Mouse (Mus musculus): Measurements from ENCODE around the gene Rreb1. TPM values are rescaled to one million over a fixed set of nuclear protein-coding genes. Genes with fewer than 3 reads are reported as not detected.

The Rreb1 gene
- 2.8 and 3.4 TPM in 2 replicates for polyA plus RNA-seq (2015; fragmentation: Nextera tagmentation; extraction: Ambion mirVana)

- peak; percentile 74; the same call in 1 of the 2 replicates for ATAC-seq (ENCODE audit: low FRiP score, low read depth)
- Histone ChIP-seq H3K4me1 (replicated peaks) (peaks cover 18% of the 10 kb centered on the region), H3K9ac (peak within 1 kb of the TSS; percentile 36), H3K27ac (replicated peaks) (no peak within 1 kb of the TSS), H3K4me3 (peak within 1 kb of the TSS; percentile 54), H3K4me2 (peak within 1 kb of the TSS; percentile 100), H3K36me3 (no peaks in the 10 kb centered on the region), H3K9me3 (no peaks in the 10 kb centered on the region), H3K27me3 (0 out of 2 replicates have a peak, but pooled peaks cover 12% of the 10 kb centered on the region)
- under 1% methylated on average over 37 of the region's 37 CpGs for WGBS
Measured at GRCm38 (mm10) chr13:37778147-37778593, at the start of gene Rreb1. Gene Rreb1, plus strand, starts transcription at chr13:37778400.

GRCm38 (mm10) chr13:37728551-37728950 lies 49.6 kb upstream of the Rreb1 start:
- WGBS, result 77% methylated on average over 7 of the region's 7 CpGs
- ATAC-seq (ENCODE audit: low FRiP score, low read depth), result no peak
- H3K4me2 ChIP-seq, result no peak overlapping the region

DNA sequence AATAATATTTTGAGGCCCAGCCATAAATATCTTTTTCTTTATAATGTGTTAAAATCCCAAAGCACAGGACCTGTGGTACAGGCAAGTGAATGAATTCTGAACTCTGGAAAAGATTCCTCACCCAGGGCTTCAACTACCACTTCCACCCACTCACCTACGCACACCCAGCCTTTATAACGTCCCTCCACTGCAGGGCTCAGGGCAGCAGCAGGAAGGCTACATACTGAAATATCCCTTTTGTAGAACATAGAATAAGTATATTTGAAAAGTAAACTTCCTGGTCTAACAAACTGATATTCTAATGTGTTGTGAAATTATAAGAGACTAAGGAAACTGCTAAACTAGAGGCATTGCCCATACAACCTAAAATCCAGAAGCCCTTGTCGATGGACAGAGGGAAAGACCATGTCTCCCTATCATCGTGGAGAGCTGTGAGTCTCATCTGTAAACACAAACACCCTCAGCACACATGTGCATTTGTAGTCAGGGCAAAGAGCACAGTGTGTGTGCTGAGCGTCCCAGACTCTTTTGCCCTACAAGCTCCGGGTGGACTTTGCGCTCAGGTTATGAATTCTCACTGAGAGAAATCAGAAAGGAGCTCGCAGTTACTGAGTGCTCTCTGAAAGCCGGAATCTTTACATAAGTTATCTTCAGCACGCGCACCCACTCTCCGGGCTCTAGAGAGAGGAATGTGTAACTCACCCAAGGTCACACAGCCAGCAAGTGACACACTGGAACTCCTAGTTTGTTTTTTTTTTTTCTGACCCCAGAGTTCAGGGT lies 46.1 kb upstream of the Rreb1 start:
- Histone ChIP-seq H3K27ac (replicated peaks) (no peak overlapping the region), H3K36me3 (no peaks in the 10 kb centered on the region), H3K27me3 (no peaks in the 10 kb centered on the region), H3K4me3 (no peak overlapping the region), H3K9me3 (no peaks in the 10 kb centered on the region), H3K4me1 (replicated peaks) (no peaks in the 10 kb centered on the region), H3K4me2 (no peak overlapping the region), H3K9ac (no peak overlapping the region)
- 87% methylated on average over 12 of the region's 12 CpGs for WGBS
- ATAC-seq (ENCODE audit: low FRiP score, low read depth), result no peak

More at GRCm38 (mm10) chr13:37728551-37728950, 49.6 kb upstream of the Rreb1 start:
- H3K9me3 ChIP-seq, result no peaks in the 10 kb centered on the region
- H3K27ac ChIP-seq (replicated peaks), result no peak overlapping the region
- H3K4me1 ChIP-seq (replicated peaks), result no peaks in the 10 kb centered on the region
- H3K27me3 ChIP-seq, result no peaks in the 10 kb centered on the region
- H3K9ac ChIP-seq, result no peak overlapping the region
- H3K36me3 ChIP-seq, result no peaks in the 10 kb centered on the region
- no peak overlapping the region for H3K4me3 ChIP-seq

DNA sequence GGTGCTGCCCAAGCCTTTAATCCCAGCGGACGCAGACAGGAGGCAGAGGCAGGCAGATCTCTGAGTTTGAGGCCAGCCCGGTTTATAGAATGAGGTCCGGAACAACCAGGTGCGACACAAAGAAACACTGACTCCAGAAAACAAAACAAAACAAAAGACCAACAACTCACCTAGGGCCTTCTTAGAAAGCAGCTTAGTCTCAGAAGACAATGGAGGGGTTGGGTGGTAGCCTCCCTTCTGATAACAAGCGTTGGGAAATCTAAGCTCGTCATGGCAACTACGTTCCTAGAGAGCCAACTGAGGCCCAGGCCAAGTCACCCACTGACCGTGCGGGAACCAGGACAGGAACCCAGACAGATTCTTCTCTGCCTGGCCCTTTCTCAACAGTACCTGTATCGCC lies 43.7 kb upstream of the Rreb1 start:
- H3K4me3 ChIP-seq, result no peak overlapping the region
- ATAC-seq (ENCODE audit: low FRiP score, low read depth), result no peak
- no peaks in the 10 kb centered on the region for H3K36me3 ChIP-seq
- H3K27ac ChIP-seq (replicated peaks), result no peak overlapping the region
- 95% methylated on average over 11 of the region's 11 CpGs for WGBS
- H3K27me3 ChIP-seq, result no peaks in the 10 kb centered on the region
- no peaks in the 10 kb centered on the region for H3K4me1 ChIP-seq (replicated peaks)
- no peaks in the 10 kb centered on the region for H3K9me3 ChIP-seq
- no peak overlapping the region for H3K4me2 ChIP-seq
- H3K9ac ChIP-seq, result no peak overlapping the region

GRCm38 (mm10) chr13:37740111-37740510 lies 38.1 kb upstream of the Rreb1 start:
- Histone ChIP-seq H3K4me3 (no peak overlapping the region), H3K36me3 (no peaks in the 10 kb centered on the region), H3K4me2 (no peak overlapping the region), H3K4me1 (replicated peaks) (no peaks in the 10 kb centered on the region), H3K9me3 (no peaks in the 10 kb centered on the region), H3K27me3 (no peaks in the 10 kb centered on the region), H3K9ac (no peak overlapping the region), H3K27ac (replicated peaks) (no peak overlapping the region)
- 87% methylated on average over 5 of the region's 5 CpGs for WGBS
- no peak for ATAC-seq (ENCODE audit: low FRiP score, low read depth)

- no peaks in the 10 kb centered on the region for H3K9me3 ChIP-seq
- H3K4me1 ChIP-seq (replicated peaks), result no peaks in the 10 kb centered on the region
- H3K27me3 ChIP-seq, result no peaks in the 10 kb centered on the region
- no peaks in the 10 kb centered on the region for H3K36me3 ChIP-seq
- no peak overlapping the region for H3K4me3 ChIP-seq
- H3K4me2 ChIP-seq, result no peak overlapping the region
- H3K27ac ChIP-seq (replicated peaks), result no peak overlapping the region
- H3K9ac ChIP-seq, result no peak overlapping the region
- 68% methylated on average over 5 of the region's 5 CpGs for WGBS
- no peak for ATAC-seq (ENCODE audit: low FRiP score, low read depth)
Measured at GRCm38 (mm10) chr13:37740752-37741151, 37.4 kb upstream of the Rreb1 start.

- no peaks in the 10 kb centered on the region for H3K9me3 ChIP-seq
- H3K4me3 ChIP-seq, result no peak overlapping the region
- H3K4me1 ChIP-seq (replicated peaks), result no peaks in the 10 kb centered on the region
- no peak overlapping the region for H3K4me2 ChIP-seq
- H3K36me3 ChIP-seq, result no peaks in the 10 kb centered on the region
- H3K27me3 ChIP-seq, result no peaks in the 10 kb centered on the region
- no peak overlapping the region for H3K9ac ChIP-seq
- no peak overlapping the region for H3K27ac ChIP-seq (replicated peaks)
- WGBS, result 89% methylated on average over 4 of the region's 4 CpGs
- ATAC-seq (ENCODE audit: low FRiP score, low read depth), result no peak
Measured at GRCm38 (mm10) chr13:37742248-37742647, 36.0 kb upstream of the Rreb1 start.

DNA sequence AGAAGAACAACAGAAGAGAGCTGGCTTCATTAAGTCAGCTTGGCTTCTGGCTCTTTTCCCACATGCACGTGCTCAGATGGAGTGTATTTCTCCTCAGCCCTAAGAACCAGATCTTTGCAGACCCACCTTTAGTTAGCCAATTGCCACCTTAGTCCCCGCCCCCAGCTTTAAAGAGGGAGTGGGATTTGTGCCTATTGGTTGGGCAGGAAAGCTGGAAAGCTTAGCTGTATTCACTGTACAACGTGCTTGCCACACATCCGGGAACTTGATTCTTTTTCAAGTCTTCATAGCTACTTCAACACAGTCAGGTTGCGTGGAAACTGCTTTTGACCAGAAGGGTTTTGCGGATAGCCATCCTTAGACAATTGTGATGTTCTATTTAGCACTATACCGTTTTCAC lies 30.7 kb upstream of the Rreb1 start:
- ATAC-seq (ENCODE audit: low FRiP score, low read depth), result no peak
- H3K36me3 ChIP-seq, result no peaks in the 10 kb centered on the region
- no peak overlapping the region for H3K9ac ChIP-seq
- H3K27ac ChIP-seq (replicated peaks), result no peak overlapping the region
- H3K4me2 ChIP-seq, result no peak overlapping the region
- no peak overlapping the region for H3K4me3 ChIP-seq
- H3K27me3 ChIP-seq, result no peaks in the 10 kb centered on the region
- WGBS, result 75% methylated on average over 7 of the region's 7 CpGs
- H3K9me3 ChIP-seq, result no peaks in the 10 kb centered on the region
- no peaks in the 10 kb centered on the region for H3K4me1 ChIP-seq (replicated peaks)

DNA sequence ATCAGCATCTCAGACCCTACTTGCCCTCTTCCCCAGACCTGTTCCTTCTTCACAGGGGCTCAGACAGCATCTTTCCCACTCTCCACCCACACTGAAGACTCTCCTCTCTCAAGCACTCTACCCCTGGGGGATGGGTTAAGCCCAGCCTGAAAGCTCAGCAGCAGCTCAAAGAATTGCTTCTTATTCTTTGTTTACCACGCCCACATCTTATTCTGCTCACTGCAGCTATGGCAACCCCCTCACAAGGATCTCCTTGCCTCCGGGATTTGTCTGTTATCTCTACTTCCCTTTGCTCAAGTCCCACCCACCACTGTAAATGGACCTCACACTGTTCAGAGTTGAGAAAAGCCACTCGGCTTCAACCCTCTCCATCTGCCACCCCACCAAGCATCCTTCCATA lies 28.7 kb upstream of the Rreb1 start:
- H3K4me2 ChIP-seq, result no peak overlapping the region
- no peaks in the 10 kb centered on the region for H3K9me3 ChIP-seq
- no peak overlapping the region for H3K27ac ChIP-seq (replicated peaks)
- no peaks in the 10 kb centered on the region for H3K27me3 ChIP-seq
- no peaks in the 10 kb centered on the region for H3K36me3 ChIP-seq
- no peak; the same call in 1 of the 2 replicates for ATAC-seq (ENCODE audit: low FRiP score, low read depth)
- WGBS, result 9% methylated on average over 3 of the region's 3 CpGs
- no peak overlapping the region for H3K4me3 ChIP-seq
- no peak overlapping the region for H3K9ac ChIP-seq
- H3K4me1 ChIP-seq (replicated peaks), result no peaks in the 10 kb centered on the region

- Histone ChIP-seq H3K27ac (replicated peaks) (no peak overlapping the region), H3K27me3 (no peaks in the 10 kb centered on the region), H3K9ac (no peak overlapping the region), H3K4me2 (no peak overlapping the region), H3K36me3 (no peaks in the 10 kb centered on the region), H3K4me3 (no peak overlapping the region), H3K9me3 (no peaks in the 10 kb centered on the region), H3K4me1 (replicated peaks) (no peaks in the 10 kb centered on the region)
- ATAC-seq (ENCODE audit: low FRiP score, low read depth), result no peak
- 62% methylated on average over 9 of the region's 9 CpGs for WGBS
Measured at GRCm38 (mm10) chr13:37751154-37751950, 26.8 kb upstream of the Rreb1 start.

DNA sequence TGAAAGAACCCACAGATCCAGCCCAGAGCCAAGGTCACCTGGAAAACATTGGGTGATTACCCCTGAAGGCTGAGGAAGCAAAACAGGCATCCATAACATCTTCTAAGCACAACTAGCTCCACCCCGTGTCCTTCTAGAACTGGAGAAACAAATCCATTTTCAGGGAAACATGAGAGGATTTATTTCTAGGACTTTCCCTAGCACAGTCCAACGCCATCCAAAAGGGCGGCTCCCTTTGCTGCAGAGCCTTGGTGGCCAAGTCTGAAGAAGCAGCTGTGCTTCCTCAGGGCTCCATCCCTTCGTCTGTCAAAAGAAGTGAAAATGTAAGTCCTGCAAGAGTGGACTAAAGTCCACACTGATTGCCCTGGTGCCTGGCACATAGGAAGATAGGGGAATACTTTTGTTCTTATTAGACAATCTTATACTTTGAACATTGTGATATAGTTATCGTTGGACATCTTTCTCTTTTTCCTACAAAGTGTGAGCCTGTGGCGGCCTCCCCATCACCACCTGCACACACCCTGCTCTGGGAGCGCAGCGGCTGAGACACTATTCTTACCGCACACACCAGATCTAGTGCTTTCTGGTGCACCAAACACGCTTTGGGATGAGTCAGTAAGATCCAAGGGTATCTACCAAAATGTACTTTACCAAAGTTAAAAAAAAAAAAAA lies 18.7 kb upstream of the Rreb1 start:
- no peak overlapping the region for H3K27ac ChIP-seq (replicated peaks)
- no peaks in the 10 kb centered on the region for H3K36me3 ChIP-seq
- H3K9ac ChIP-seq, result no peak overlapping the region
- 90% methylated on average over 10 of the region's 10 CpGs for WGBS
- H3K4me1 ChIP-seq (replicated peaks), result peaks cover 12% of the 10 kb centered on the region
- H3K27me3 ChIP-seq, result no peaks in the 10 kb centered on the region
- no peak overlapping the region for H3K4me2 ChIP-seq
- H3K4me3 ChIP-seq, result no peak overlapping the region
- ATAC-seq (ENCODE audit: low FRiP score, low read depth), result no peak
- H3K9me3 ChIP-seq, result no peaks in the 10 kb centered on the region

DNA sequence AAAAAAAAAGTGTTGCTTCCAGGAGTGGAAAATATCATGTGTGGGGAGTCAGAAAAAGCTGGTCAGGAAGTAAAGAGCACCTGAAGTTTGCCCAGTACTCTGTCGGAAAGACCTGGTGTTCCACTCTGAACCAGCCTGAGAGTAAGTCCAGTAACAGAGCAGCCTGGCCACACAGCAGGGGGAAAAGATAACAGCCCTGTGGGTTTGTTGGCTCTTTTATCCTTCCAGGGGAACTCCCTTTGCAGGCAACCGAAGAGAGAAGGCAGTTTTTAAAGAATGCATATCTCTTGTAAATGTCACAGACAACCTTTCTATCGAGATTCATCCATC lies 18.2 kb upstream of the Rreb1 start:
- Histone ChIP-seq H3K27ac (replicated peaks) (no peak overlapping the region), H3K27me3 (no peaks in the 10 kb centered on the region), H3K4me2 (no peak overlapping the region), H3K4me3 (no peak overlapping the region), H3K4me1 (replicated peaks) (peaks cover 12% of the 10 kb centered on the region), H3K9ac (no peak overlapping the region), H3K36me3 (no peaks in the 10 kb centered on the region), H3K9me3 (no peaks in the 10 kb centered on the region)
- WGBS, result 20% methylated on average over 3 of the region's 3 CpGs
- no peak for ATAC-seq (ENCODE audit: low FRiP score, low read depth)
